Comparison of ENCODE assay signal across 17 mouse cellular contexts in the genomic region with DNA sequence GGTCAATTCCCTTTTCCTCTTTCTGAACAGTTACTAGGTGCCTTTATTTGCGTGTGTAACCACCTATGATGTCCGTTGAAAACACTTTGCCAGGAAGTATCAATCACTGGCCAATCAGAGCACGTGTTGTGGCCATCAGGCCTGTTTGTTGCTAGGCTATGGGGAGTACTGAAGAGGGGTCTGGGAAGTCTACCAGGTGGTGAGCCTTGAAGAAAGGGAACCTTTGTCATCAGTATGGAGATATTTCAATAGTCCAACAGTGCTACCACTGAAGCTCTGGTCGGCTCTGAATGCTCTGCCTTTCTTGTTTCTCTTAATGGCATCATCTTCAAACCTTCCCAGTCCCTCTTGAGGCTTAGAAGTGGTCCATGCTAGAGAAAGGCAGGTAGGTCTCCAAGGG.
"Had no signal": no experiment of that assay in that cellular context is flagged by ENCODE, and none has a peak within 500 bp of the region (broad histone marks: within the 10 kb centered on the region; RNA-seq: fewer than 3 reads in every experiment).

No protein-coding gene starts in this region.

- H3K9me3 ChIP-seq: neural tube, embryonic 12.5 days; neural tube, embryonic 13.5 days; neural tube, embryonic 15.5 days; stomach, embryonic 15.5 days had no signal

- DNase-seq: retina, postnatal 1 day; right cerebral cortex, adult 18-20 months; right cerebral cortex, postnatal 14 days; right cerebral cortex, postnatal 25 days; right cerebral cortex, postnatal 4 days; spleen, adult 18-20 months; thymus, adult 18-20 months; thymus, adult 2 months; thymus, postnatal 14 days; thymus, postnatal 25 days; thymus, postnatal 36 days; thymus, postnatal 4 days had no signal

- H3K4me1 ChIP-seq: neural tube, embryonic 12.5 days; neural tube, embryonic 15.5 days; stomach, embryonic 15.5 days had no signal

- H3K27ac ChIP-seq: neural tube, embryonic 12.5 days; neural tube, embryonic 13.5 days; neural tube, embryonic 15.5 days; stomach, embryonic 15.5 days; stomach, postnatal 0 days had no signal

- H3K4me3 ChIP-seq: neural tube, embryonic 12.5 days; neural tube, embryonic 13.5 days; neural tube, embryonic 15.5 days; stomach, embryonic 15.5 days had no signal

- H3K36me3 ChIP-seq: neural tube, embryonic 12.5 days; neural tube, embryonic 13.5 days; neural tube, embryonic 15.5 days; stomach, embryonic 15.5 days had no signal

- H3K9ac ChIP-seq: neural tube, embryonic 12.5 days; neural tube, embryonic 13.5 days; neural tube, embryonic 15.5 days; stomach, embryonic 15.5 days had no signal

- H3K27me3 ChIP-seq: stomach, embryonic 15.5 days had no signal

- H3K4me2 ChIP-seq: neural tube, embryonic 12.5 days; neural tube, embryonic 13.5 days; neural tube, embryonic 15.5 days; stomach, embryonic 15.5 days had no signal
